Mouse (Mus musculus): ENCODE results near the gene Zfp36l1.

DNA sequence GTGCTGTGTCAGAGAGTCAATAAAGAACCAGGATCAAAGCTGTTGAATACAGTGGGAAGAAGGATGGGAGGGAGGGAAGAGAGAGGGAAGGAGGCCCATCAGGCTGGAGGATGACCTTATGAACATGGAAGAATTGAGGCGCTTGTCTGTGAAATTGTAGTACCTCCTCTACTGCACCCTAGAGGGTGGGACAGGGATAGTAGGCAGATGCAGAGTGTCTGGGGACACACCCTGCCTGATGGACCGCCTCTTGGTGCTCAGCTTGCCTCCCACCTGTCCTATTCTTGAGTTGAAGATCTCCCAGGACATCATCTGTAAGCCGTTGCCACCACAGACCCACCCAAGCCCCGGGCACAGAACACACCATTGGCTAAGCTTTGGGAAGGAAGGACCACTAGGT, 30.1 kb downstream of the Zfp36l1 start:
- no peak for TF ChIP-seq CTCF (conservative IDR thresholded peaks at IDR 0.05; ENCODE audit: low read length)
- no peak for TF ChIP-seq NANOG (IDR thresholded peaks at IDR 0.05; ENCODE audit: borderline replicate concordance, low read length)

Data from E14TG2a.4 (cell line).